Mouse (Mus musculus): Measurements from ENCODE around the gene Scfd2.

DNA sequence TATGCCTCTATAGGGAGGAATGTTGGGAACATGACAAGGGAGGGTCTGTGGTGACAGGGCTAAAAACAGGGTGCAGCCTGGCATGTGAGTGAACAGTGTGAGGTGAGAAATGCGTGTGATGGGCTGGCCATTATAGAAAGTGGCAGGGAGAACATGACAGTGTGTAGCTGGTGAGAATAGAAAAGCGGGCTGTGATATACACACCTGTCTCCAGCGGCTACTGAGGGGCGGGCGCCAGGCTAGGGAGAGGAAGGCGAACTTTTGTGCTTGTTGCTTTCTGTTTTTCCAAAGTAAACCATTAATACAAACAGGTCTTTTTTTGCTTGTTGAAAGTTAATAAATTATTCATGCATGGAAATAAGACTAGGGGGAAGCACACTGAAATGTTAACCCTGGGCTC lies 304.2 kb downstream of the Scfd2 start:
- TF ChIP-seq GATA1 (IDR thresholded peaks at IDR 0.05; ENCODE audit: low read length) (no peak), TAL1 (IDR thresholded peaks at IDR 0.05; ENCODE audit: low read length) (no peak)

Data from erythroblast, embryonic 14.5 days (primary cell).